ENCODE assay signal across 13 mouse cellular contexts in genomic region chr5:21391616-21392384, GRCm38 (mm10). TPM values are rescaled to one million over a fixed set of nuclear protein-coding genes. Genes with fewer than 3 reads are reported as not detected.
DNase-seq lines count a peak whose midpoint lies in the region; ATAC-seq lines count a peak whose summit lies in the region.
"Had no signal": no experiment of that assay in that cellular context is flagged by ENCODE, and none has a peak within 500 bp of the region (broad histone marks: within the 10 kb centered on the region; RNA-seq: fewer than 3 reads in every experiment).

No protein-coding gene starts in this region.

- peak overlapping the region; percentile 33; the same call in 1 of the 2 replicates for H3K27ac ChIP-seq in heart, embryonic 16.5 days (ENCODE audit: low read length)
- peak overlapping the region; percentile 38; the same call in 1 of the 2 replicates for H3K27ac ChIP-seq in intestine, embryonic 14.5 days (ENCODE audit: low read depth)
- H3K27ac ChIP-seq: embryonic facial prominence, embryonic 15.5 days; liver, embryonic 15.5 days; midbrain, embryonic 15.5 days had no signal

- H3K4me1 ChIP-seq in heart, embryonic 16.5 days (ENCODE audit: control insufficient read depth, insufficient read depth, low read length), result peaks cover 23% of the 10 kb centered on the region
- peaks cover 9% of the 10 kb centered on the region; the same call in 1 of the 2 replicates for H3K4me1 ChIP-seq in intestine, embryonic 14.5 days (replicated peaks; ENCODE audit: control insufficient read depth, insufficient read depth, low read length)
- H3K4me1 ChIP-seq: embryonic facial prominence, embryonic 15.5 days; midbrain, embryonic 15.5 days had no signal

- no peak overlapping the region for H3K4me3 ChIP-seq in heart, embryonic 16.5 days (ENCODE audit: low read length)
- H3K4me3 ChIP-seq in intestine, embryonic 14.5 days (ENCODE audit: low read depth, low read length), result no peak overlapping the region
- H3K4me3 ChIP-seq: embryonic facial prominence, embryonic 15.5 days; liver, embryonic 15.5 days; midbrain, embryonic 15.5 days had no signal

- no peak for DNase-seq in heart, adult 11 months
- peak; percentile 34 for DNase-seq in adipocyte (ENCODE audit: low spot score)
- DNase-seq in intestine, embryonic 14.5 days (ENCODE audit: low spot score), result no peak
- DNase-seq in kidney, postnatal 25 days, result peak; percentile 85 to 89
- no peak for DNase-seq in B cell, adult 2 months
- no peak for DNase-seq in left cerebral cortex, adult 11 months (ENCODE audit: low spot score)
- DNase-seq: thymus, postnatal 4 days had no signal

- peak overlapping the region; percentile 37; the same call in 1 of the 2 replicates for H3K4me2 ChIP-seq in heart, embryonic 16.5 days (ENCODE audit: low read depth, low read length)
- H3K4me2 ChIP-seq in intestine, embryonic 14.5 days (ENCODE audit: low read length), result no peak overlapping the region; the same call in 1 of the 2 replicates
- H3K4me2 ChIP-seq: embryonic facial prominence, embryonic 15.5 days; liver, embryonic 15.5 days; midbrain, embryonic 15.5 days had no signal

- no peaks in the 10 kb centered on the region for H3K9me3 ChIP-seq in heart, embryonic 16.5 days (replicated peaks; ENCODE audit: control insufficient read depth, low read length)
- no peaks in the 10 kb centered on the region for H3K9me3 ChIP-seq in intestine, embryonic 14.5 days (ENCODE audit: control insufficient read depth, low read length)
- H3K9me3 ChIP-seq: embryonic facial prominence, embryonic 15.5 days; liver, embryonic 15.5 days; midbrain, embryonic 15.5 days had no signal

- peak; percentile 34; the same call in 1 of the 2 replicates for ATAC-seq in heart, embryonic 16.5 days (replicated peaks; ENCODE audit: extremely low read depth, insufficient read depth, low FRiP score)
- no peak for ATAC-seq in intestine, embryonic 14.5 days (replicated peaks; ENCODE audit: low FRiP score, low TSS enrichment, low read depth)
- ATAC-seq in megakaryocyte-erythroid progenitor cell, adult 5-6 weeks (replicated peaks; ENCODE audit: low FRiP score, low TSS enrichment, poor library complexity, severe bottlenecking), result no peak
- ATAC-seq: midbrain, embryonic 15.5 days had no signal

- peak overlapping the region; percentile 30; the same call in 1 of the 2 replicates for H3K9ac ChIP-seq in heart, embryonic 16.5 days (ENCODE audit: low read length)
- no peak overlapping the region for H3K9ac ChIP-seq in intestine, embryonic 14.5 days (ENCODE audit: low read length)
- H3K9ac ChIP-seq: embryonic facial prominence, embryonic 15.5 days; liver, embryonic 15.5 days; midbrain, embryonic 15.5 days had no signal

- 29% methylated on average over 12 of the region's 13 CpGs for WGBS in heart, embryonic 16.5 days
- 19% methylated on average over 13 of the region's 13 CpGs for WGBS in intestine, embryonic 14.5 days

- H3K27me3 ChIP-seq in heart, embryonic 16.5 days (ENCODE audit: control insufficient read depth, insufficient read depth, low read length), result no peaks in the 10 kb centered on the region
- no peaks in the 10 kb centered on the region for H3K27me3 ChIP-seq in intestine, embryonic 14.5 days (replicated peaks; ENCODE audit: control insufficient read depth, insufficient read depth, low read length)
- H3K27me3 ChIP-seq: embryonic facial prominence, embryonic 15.5 days; liver, embryonic 15.5 days; midbrain, embryonic 15.5 days had no signal

- H3K36me3 ChIP-seq in heart, embryonic 16.5 days (ENCODE audit: control insufficient read depth, insufficient read depth), result no peaks in the 10 kb centered on the region
- H3K36me3 ChIP-seq in intestine, embryonic 14.5 days (ENCODE audit: control insufficient read depth, insufficient read depth, low read length), result no peaks in the 10 kb centered on the region
- H3K36me3 ChIP-seq: embryonic facial prominence, embryonic 15.5 days; liver, embryonic 15.5 days; midbrain, embryonic 15.5 days had no signal

RNA-seq across cellular contexts. Expression of gene Fgl2, which starts 19.4 kb away (rescaled TPM):
- polyA plus RNA-seq in heart, embryonic 16.5 days (2015; fragmentation: Nextera tagmentation; extraction: Ambion mirVana), result 32.4 and 40.2 TPM in 2 replicates
- 8.1 and 8.6 TPM in 2 replicates for polyA plus RNA-seq in intestine, embryonic 14.5 days (2014; fragmentation: Nextera tagmentation; extraction: Ambion mirVana)
- total RNA-seq in megakaryocyte-erythroid progenitor cell, adult 5-6 weeks (2014; fragmentation: Nextera tagmentation), result 1.2 and 1.8 TPM in 2 replicates
- total RNA-seq in megakaryocyte-erythroid progenitor cell, adult 5-6 weeks (2017), result 1.6 and 5.8 TPM in 2 replicates

RNA-seq across cellular contexts. Expression of gene Ccdc146, which starts 32.7 kb away (rescaled TPM):
- polyA plus RNA-seq in heart, embryonic 16.5 days (2015; fragmentation: Nextera tagmentation; extraction: Ambion mirVana), result 3.1 and 3.3 TPM in 2 replicates
- 0.47 and 0.76 TPM in 2 replicates for polyA plus RNA-seq in intestine, embryonic 14.5 days (2014; fragmentation: Nextera tagmentation; extraction: Ambion mirVana)
- not detected in 2 replicates for total RNA-seq in megakaryocyte-erythroid progenitor cell, adult 5-6 weeks (2014; fragmentation: Nextera tagmentation)
- not detected in 2 replicates for total RNA-seq in megakaryocyte-erythroid progenitor cell, adult 5-6 weeks (2017)
- polyA plus RNA-seq: liver, embryonic 15.5 days; spleen, adult 2 months had no signal

RNA-seq across cellular contexts. Expression of gene Fam185a, which starts 33.0 kb away (rescaled TPM):
- 9.1 and 9.5 TPM in 2 replicates for polyA plus RNA-seq in heart, embryonic 16.5 days (2015; fragmentation: Nextera tagmentation; extraction: Ambion mirVana)
- polyA plus RNA-seq in intestine, embryonic 14.5 days (2014; fragmentation: Nextera tagmentation; extraction: Ambion mirVana), result 10.8 and 11.1 TPM in 2 replicates
- total RNA-seq in megakaryocyte-erythroid progenitor cell, adult 5-6 weeks (2014; fragmentation: Nextera tagmentation), result 12.4 and 15.2 TPM in 2 replicates
- 10.8 and 25.8 TPM in 2 replicates for total RNA-seq in megakaryocyte-erythroid progenitor cell, adult 5-6 weeks (2017)

Comparison
In these comparisons a context has a peak if more than half of its experiments do, and no peak if none do; other contexts are left out.
1. DNase-seq: peak in adipocyte (single experiment) and kidney, postnatal 25 days (2 of 2); none in heart, adult 11 months (single experiment), intestine, embryonic 14.5 days (single experiment), B cell, adult 2 months (0 of 2) and left cerebral cortex, adult 11 months (single experiment).